Mouse (Mus musculus) myocyte (in vitro differentiated cells): ENCODE results near the gene Ddah1.

Experiments
- CEBPB ChIP-seq: IDR thresholded peaks from 2 replicates; pipeline ENCODE4 v1.6.1; 2011; ENCODE audit warnings: mild to moderate bottlenecking, moderate library complexity; ENCODE audit not compliant: poor library complexity, insufficient read depth, severe bottlenecking
- MAX ChIP-seq: IDR thresholded peaks from one replicate; pipeline ENCODE4 v1.6.1; 2011; ENCODE audit warnings: low read depth, mild to moderate bottlenecking, control low read depth
- POLR2A ChIP-seq: IDR thresholded peaks from one replicate; pipeline ENCODE4 v1.6.1; 2011; ENCODE audit warnings: low read depth, mild to moderate bottlenecking, control low read depth, moderate library complexity; ENCODE audit not compliant: insufficient read length
- USF1 ChIP-seq: IDR thresholded peaks from one replicate; pipeline ENCODE4 v1.6.1; 2011; ENCODE audit warnings: low read depth, mild to moderate bottlenecking, control low read depth, moderate library complexity

- TF ChIP-seq POLR2A (no peak), USF1 (no peak), CEBPB (no peak), MAX (no peak)
Observed at GRCm38 (mm10) chr3:145779279-145779973, 21.0 kb downstream of the Ddah1 start.
